Mouse (Mus musculus) bone marrow, adult 2 months (tissue): Measurements from ENCODE around the gene Pnldc1. TPM values are rescaled to one million over a fixed set of nuclear protein-coding genes. Genes with fewer than 3 reads are reported as not detected.

Source experiments
- H3K27ac ChIP-seq: fragments of 200-500 bp; 2 replicates; pipeline ENCODE4 v1.5.1; 2012; ENCODE audit warnings: low read depth, mild to moderate bottlenecking, control low read depth, inconsistent platforms, low read length; ENCODE audit not compliant: control insufficient read depth, poor library complexity, insufficient read depth
- H3K4me1 ChIP-seq: fragments of 200-500 bp; 2 replicates; pipeline ENCODE4 v1.6.1; 2011; ENCODE audit warnings: low read length; ENCODE audit not compliant: control insufficient read depth, insufficient read depth
- H3K4me3 ChIP-seq: fragments of 200-500 bp; replicated peaks from 2 replicates; pipeline ENCODE3; 2011; ENCODE audit warnings: mild to moderate bottlenecking, low read depth, low read length, control low read depth; ENCODE audit not compliant: control insufficient read depth
- CTCF ChIP-seq: fragments of 200-500 bp; IDR thresholded peaks from 2 replicates; pipeline ENCODE4 v1.5.1; 2011; ENCODE audit warnings: low read length, control low read depth; ENCODE audit not compliant: control insufficient read depth, insufficient read depth
- POLR2A ChIP-seq: fragments of 200-500 bp; IDR thresholded peaks from 2 replicates; pipeline ENCODE4 v1.6.1; 2011; ENCODE audit warnings: low read depth, mild to moderate bottlenecking, control low read depth, low read length, borderline replicate concordance; ENCODE audit not compliant: control insufficient read depth
- WGBS: fragments of 180-500 bp; shearing (Covaris S2); methylation state at CpG from one replicate; pipeline ENCODE4 v1.1.7; 2018; 5-methylcytosine and 5-hydroxymethylcytosine counted together
- polyA plus RNA-seq: library from polyadenylated mRNA; stranded (reverse); fragments of >200 nt; gene quantifications from 2 replicates; pipeline ENCODE4 v1.2.4, GENCODE M21; 2011; ENCODE audit warnings: low replicate concordance; ENCODE audit not compliant: missing spikeins, insufficient read depth, insufficient read length

The Pnldc1 gene
- polyA plus RNA-seq, 1 experiment: 3.7 TPM

- WGBS: 26% methylated on average over 2 of the region's 2 CpGs
- TF ChIP-seq CTCF: no peak
- no peak for TF ChIP-seq POLR2A
- Histone ChIP-seq H3K27ac (no peak overlapping the region), H3K4me1 (no peaks in the 10 kb centered on the region), H3K4me3 (no peak overlapping the region)
These were observed 56.2 kb downstream of the Pnldc1 start for GRCm38 (mm10) chr17:12853821-12854220.

GRCm38 (mm10) chr17:12851689-12852088 lies 58.3 kb downstream of the Pnldc1 start:
- no peak overlapping the region for H3K27ac ChIP-seq
- no peaks in the 10 kb centered on the region for H3K4me1 ChIP-seq
- TF ChIP-seq CTCF: no peak
- no peak for TF ChIP-seq POLR2A
- WGBS: 73% methylated on average over 11 of the region's 11 CpGs
- no peak overlapping the region for H3K4me3 ChIP-seq

- no peaks in the 10 kb centered on the region for H3K4me1 ChIP-seq
- WGBS: 78% methylated on average over 8 of the region's 8 CpGs
- H3K4me3 ChIP-seq: no peak overlapping the region
- no peak overlapping the region for H3K27ac ChIP-seq
- TF ChIP-seq POLR2A (no peak), CTCF (no peak)
These were observed 60.1 kb downstream of the Pnldc1 start for GRCm38 (mm10) chr17:12849778-12850382.

- Histone ChIP-seq H3K4me3 (no peak overlapping the region), H3K27ac (no peak overlapping the region), H3K4me1 (no peaks in the 10 kb centered on the region)
- WGBS: 69% methylated on average over 4 of the region's 4 CpGs
- no peak for TF ChIP-seq POLR2A
- no peak for TF ChIP-seq CTCF
These were observed 62.3 kb downstream of the Pnldc1 start for GRCm38 (mm10) chr17:12847736-12848135.

- H3K27ac ChIP-seq: no peak overlapping the region
- TF ChIP-seq POLR2A (no peak), CTCF (no peak)
- H3K4me3 ChIP-seq: no peak overlapping the region
- WGBS: 75% methylated on average over 5 of the region's 5 CpGs
- H3K4me1 ChIP-seq: no peaks in the 10 kb centered on the region
These were observed 63.6 kb downstream of the Pnldc1 start for GRCm38 (mm10) chr17:12846474-12846873.

- no peak overlapping the region for H3K4me3 ChIP-seq
- H3K4me1 ChIP-seq: no peaks in the 10 kb centered on the region
- H3K27ac ChIP-seq: no peak overlapping the region
- WGBS: 62% methylated on average over 5 of the region's 5 CpGs
- no peak for TF ChIP-seq CTCF
- TF ChIP-seq POLR2A: no peak
These were observed 64.2 kb downstream of the Pnldc1 start for GRCm38 (mm10) chr17:12845862-12846261.

- Histone ChIP-seq H3K4me1 (no peaks in the 10 kb centered on the region), H3K27ac (no peak overlapping the region), H3K4me3 (no peak overlapping the region)
- WGBS: 89% methylated on average over 4 of the region's 4 CpGs
- TF ChIP-seq CTCF: no peak
- TF ChIP-seq POLR2A: no peak
These were observed 65.5 kb downstream of the Pnldc1 start for GRCm38 (mm10) chr17:12844540-12844939.

GRCm38 (mm10) chr17:12843826-12844225 lies 66.2 kb downstream of the Pnldc1 start:
- 11% methylated on average over 6 of the region's 6 CpGs for WGBS
- TF ChIP-seq CTCF (no peak), POLR2A (no peak)
- H3K4me3 ChIP-seq: no peak overlapping the region
- no peaks in the 10 kb centered on the region for H3K4me1 ChIP-seq
- no peak overlapping the region for H3K27ac ChIP-seq
